ENCODE assay signal across 8 mouse cellular contexts in the genomic region with DNA sequence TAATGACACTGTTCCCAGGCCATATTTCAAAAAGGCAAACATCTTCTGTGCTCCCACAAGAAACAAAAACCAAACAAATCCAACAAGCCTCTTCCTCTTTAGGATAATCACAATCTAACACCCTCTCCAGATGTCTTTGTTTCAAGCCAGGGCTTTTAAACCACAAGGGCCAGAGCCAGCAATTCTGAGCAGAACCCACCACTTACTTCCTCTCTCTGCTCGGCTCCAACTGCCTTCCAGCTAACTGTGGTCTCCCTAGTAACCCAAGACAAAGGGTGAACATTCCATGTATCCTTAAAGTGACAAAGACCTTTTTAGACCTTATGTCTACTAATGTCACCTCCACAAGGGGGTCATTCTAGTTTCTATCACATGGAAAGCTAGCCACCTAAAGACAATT. TPM values are rescaled to one million over a fixed set of nuclear protein-coding genes. Genes with fewer than 3 reads are reported as not detected.
DNase-seq lines count a peak whose midpoint lies in the region; ATAC-seq and TF ChIP-seq lines count a peak whose summit lies in the region.

No protein-coding gene starts in this region.

- WGBS in heart, embryonic 13.5 days = 0% methylated on average over 1 of the region's 1 CpGs
- WGBS in cerebellum, adult 2 months = 5% methylated on average over 1 of the region's 1 CpGs

- H3K9me3 ChIP-seq in heart, embryonic 13.5 days = no peaks in the 10 kb centered on the region

- H3K4me2 ChIP-seq in heart, embryonic 13.5 days = peak overlapping the region; percentile 50

- peak overlapping the region; percentile 72 for H3K9ac ChIP-seq in heart, embryonic 13.5 days

- H3K27me3 ChIP-seq in heart, embryonic 13.5 days (replicated peaks) = no peaks in the 10 kb centered on the region
- no peaks in the 10 kb centered on the region for H3K27me3 ChIP-seq in cerebellum, adult 2 months (ENCODE audit: control insufficient read depth, insufficient read depth, low read length)

- H3K27ac ChIP-seq in brown adipose tissue, adult 24 weeks (replicated peaks; ENCODE audit: low read depth, low read length) = peak overlapping the region; percentile 37
- H3K27ac ChIP-seq in heart, embryonic 13.5 days (replicated peaks) = peak overlapping the region; percentile 68
- no peak overlapping the region for H3K27ac ChIP-seq in cerebellum, adult 2 months (ENCODE audit: insufficient read depth, low read length)

- TF ChIP-seq CTCF in cerebellum, adult 2 months (IDR thresholded peaks at IDR 0.05; ENCODE audit: borderline replicate concordance, insufficient read depth, low read depth, low read length) = no peak

- H3K4me1 ChIP-seq in brown adipose tissue, adult 24 weeks (ENCODE audit: control insufficient read depth, insufficient read depth, insufficient read length, low read length) = peaks cover 37% of the 10 kb centered on the region
- H3K4me1 ChIP-seq in heart, embryonic 13.5 days = peaks cover 40% of the 10 kb centered on the region
- peaks cover 9% of the 10 kb centered on the region for H3K4me1 ChIP-seq in cerebellum, adult 2 months (ENCODE audit: control insufficient read depth, insufficient read depth, low read length)

- TF ChIP-seq POLR2A in cerebellum, adult 2 months (IDR thresholded peaks at IDR 0.05; ENCODE audit: borderline replicate concordance, insufficient read depth, low read length) = no peak

- no peak overlapping the region for H3K4me3 ChIP-seq in brown adipose tissue, adult 24 weeks (ENCODE audit: insufficient read depth, low read depth, low read length)
- H3K4me3 ChIP-seq in heart, embryonic 13.5 days = peak overlapping the region; percentile 18
- H3K4me3 ChIP-seq in cerebellum, adult 2 months (replicated peaks; ENCODE audit: insufficient read depth, low read depth, low read length) = no peak overlapping the region

- H3K36me3 ChIP-seq in heart, embryonic 13.5 days = peaks cover 39% of the 10 kb centered on the region

- no peak for ATAC-seq in heart, embryonic 13.5 days (ENCODE audit: extremely low read depth, insufficient number of reproducible peaks, low FRiP score, low TSS enrichment)

- DNase-seq in layer of hippocampus, adult 9-11 months = peak; percentile 59
- DNase-seq in layer of hippocampus, adult 11-12 months (ENCODE audit: low spot score) = no peak
- DNase-seq in lung, postnatal 36 days = peak; percentile 48
- DNase-seq in cerebellum, adult 2 months = no peak
- no peak for DNase-seq in cerebellum, postnatal 36 days
- no peak for DNase-seq in gastrocnemius, adult 8-10 months (ENCODE audit: low spot score in 2 of 2)

RNA-seq across cellular contexts. Expression of gene Dido1, which starts 17.2 kb away (rescaled TPM):
- 13.6 and 15.3 TPM in 2 replicates for polyA plus RNA-seq in brown adipose tissue, adult 24 weeks (2012; ENCODE audit: insufficient read depth, insufficient read length, missing spikeins)
- polyA plus RNA-seq in heart, embryonic 13.5 days (2015; fragmentation: Nextera tagmentation; extraction: Ambion mirVana) = 14.8 and 16.4 TPM in 2 replicates
- polyA plus RNA-seq in cerebellum, adult 2 months (2012; rRNA removed) = 36.2 and 37.9 TPM in 2 replicates
- 10 to 100 TPM; 13.2 to 17.8 (median 14.6) TPM for total RNA-seq in gastrocnemius, adult 8-10 months (2022)

RNA-seq across cellular contexts. Expression of gene Gid8, which starts 17.3 kb away (rescaled TPM):
- 40.1 and 72.7 TPM in 2 replicates for polyA plus RNA-seq in brown adipose tissue, adult 24 weeks (2012; ENCODE audit: insufficient read depth, insufficient read length, missing spikeins)
- 43.8 and 50.4 TPM in 2 replicates for polyA plus RNA-seq in heart, embryonic 13.5 days (2015; fragmentation: Nextera tagmentation; extraction: Ambion mirVana)
- 61.6 and 65.4 TPM in 2 replicates for polyA plus RNA-seq in cerebellum, adult 2 months (2012; rRNA removed)
- total RNA-seq in gastrocnemius, adult 8-10 months (2022) = 10 to 100 TPM; 33.7 to 41.1 (median 34.8) TPM

RNA-seq across cellular contexts. Expression of gene Slc17a9, which starts 32.4 kb away (rescaled TPM):
- polyA plus RNA-seq in brown adipose tissue, adult 24 weeks (2012; ENCODE audit: insufficient read depth, insufficient read length, missing spikeins) = not detected in 2 replicates
- polyA plus RNA-seq in heart, embryonic 13.5 days (2015; fragmentation: Nextera tagmentation; extraction: Ambion mirVana) = 0.65 and 1.1 TPM in 2 replicates
- 0.70 and 1.2 TPM in 2 replicates for polyA plus RNA-seq in cerebellum, adult 2 months (2012; rRNA removed)
- total RNA-seq in gastrocnemius, adult 8-10 months (2022) = under 1 TPM in 1 of 4 experiments, not detected in 3; 0.25 TPM

RNA-seq across cellular contexts. Expression of gene Tcfl5, which starts 50.1 kb away (rescaled TPM):
- polyA plus RNA-seq in brown adipose tissue, adult 24 weeks (2012; ENCODE audit: insufficient read depth, insufficient read length, missing spikeins) = not detected in 2 replicates
- polyA plus RNA-seq in heart, embryonic 13.5 days (2015; fragmentation: Nextera tagmentation; extraction: Ambion mirVana) = not detected in 2 replicates
- 0.11 and 0.24 TPM in 2 replicates for polyA plus RNA-seq in cerebellum, adult 2 months (2012; rRNA removed)
- not detected for total RNA-seq in gastrocnemius, adult 8-10 months (2022)

Comparison
In these comparisons a context has a peak if more than half of its experiments do, and no peak if none do; other contexts are left out.
1. DNase-seq: peak in layer of hippocampus, adult 9-11 months (single experiment) and lung, postnatal 36 days (single experiment); none in layer of hippocampus, adult 11-12 months (single experiment), cerebellum, adult 2 months (0 of 2), cerebellum, postnatal 36 days (0 of 2) and gastrocnemius, adult 8-10 months (0 of 2).